In the genomic region with DNA sequence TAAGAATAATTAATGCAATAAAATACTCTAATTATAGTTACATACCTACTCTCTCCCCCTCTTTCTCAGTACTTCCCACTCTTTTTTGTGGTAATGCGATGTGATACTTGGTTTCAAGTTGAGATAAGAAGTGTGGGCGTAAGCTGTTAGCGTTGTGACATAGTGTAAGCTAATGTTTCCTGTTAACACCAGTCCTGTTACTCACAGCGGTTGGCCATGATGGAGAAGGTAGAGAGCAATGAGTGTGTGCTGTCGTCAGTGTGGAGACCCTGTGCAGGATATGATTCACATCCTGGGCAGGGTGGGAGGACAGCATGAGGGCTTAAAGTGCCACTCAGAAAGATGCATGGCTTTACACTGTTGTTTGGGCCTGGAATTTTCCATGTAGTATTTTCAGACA, we compare ENCODE assay signal across 15 mouse cellular contexts.
DNase-seq lines count a peak whose midpoint lies in the region; ATAC-seq and TF ChIP-seq lines count a peak whose summit lies in the region.
"Had no signal": no experiment of that assay in that cellular context is flagged by ENCODE, and none has a peak within 500 bp of the region (broad histone marks: within the 10 kb centered on the region; RNA-seq: fewer than 3 reads in every experiment).

No protein-coding gene starts in this region.

- H3K27me3 ChIP-seq in kidney, embryonic 16.5 days (ENCODE audit: insufficient read depth, low read length), result no peaks in the 10 kb centered on the region
- H3K27me3 ChIP-seq in C2C12 (ENCODE audit: control insufficient read depth, insufficient read depth, insufficient read length), result no peaks in the 10 kb centered on the region
- H3K27me3 ChIP-seq in megakaryocyte, embryonic 14.5 days (replicated peaks), result no peaks in the 10 kb centered on the region
- H3K27me3 ChIP-seq in hindbrain, embryonic 11.5 days (ENCODE audit: control insufficient read depth, insufficient read depth, low read length), result no peaks in the 10 kb centered on the region
- H3K27me3 ChIP-seq: forebrain, embryonic 12.5 days had no signal

- H3K9ac ChIP-seq in kidney, embryonic 16.5 days (replicated peaks; ENCODE audit: low read length), result no peak overlapping the region
- H3K9ac ChIP-seq in hindbrain, embryonic 11.5 days (ENCODE audit: low read depth, low read length), result no peak overlapping the region
- H3K9ac ChIP-seq: forebrain, embryonic 12.5 days had no signal

- 27% methylated on average over 5 of the region's 5 CpGs for WGBS in kidney, embryonic 16.5 days
- WGBS in hindbrain, embryonic 11.5 days, result 81% methylated on average over 5 of the region's 5 CpGs

- H3K4me1 ChIP-seq in kidney, embryonic 16.5 days (ENCODE audit: insufficient read depth, low read length), result no peaks in the 10 kb centered on the region
- peaks cover 10% of the 10 kb centered on the region for H3K4me1 ChIP-seq in megakaryocyte, embryonic 14.5 days
- H3K4me1 ChIP-seq in hindbrain, embryonic 11.5 days (replicated peaks; ENCODE audit: control insufficient read depth, insufficient read depth, low read length), result no peaks in the 10 kb centered on the region
- H3K4me1 ChIP-seq: forebrain, embryonic 12.5 days had no signal

- no peak overlapping the region for H3K4me2 ChIP-seq in kidney, embryonic 16.5 days (replicated peaks; ENCODE audit: low read depth, low read length)
- no peak overlapping the region for H3K4me2 ChIP-seq in hindbrain, embryonic 11.5 days (replicated peaks; ENCODE audit: low read depth, low read length)
- H3K4me2 ChIP-seq: forebrain, embryonic 12.5 days had no signal

- DNase-seq in kidney, adult 18-20 months, result no peak
- DNase-seq in c-Kit-positive CD71-negative TER-119-negative erythroid progenitor cells, embryonic 14.5 days (ENCODE audit: low read depth), result peak; percentile 24
- DNase-seq in hindbrain, embryonic 11.5 days (ENCODE audit: low spot score), result no peak
- DNase-seq in left cerebral cortex, postnatal 10 days (ENCODE audit: extremely low spot score in 1 of 2, low spot score in 2 of 2), result no peak
- no peak for DNase-seq in spleen, adult 12 weeks (ENCODE audit: low spot score)
- DNase-seq: adrenal gland, adult 8-10 months; cerebellum, adult 9-10 months; layer of hippocampus, adult 9-11 months; lung, adult 2 months had no signal

- intact Hi-C loops in left cerebral cortex, postnatal 10 days (cut with DNase I), result no loop called here

- no peaks in the 10 kb centered on the region for H3K79me3 ChIP-seq in C2C12 (ENCODE audit: low read depth)

- no peak overlapping the region for H3K27ac ChIP-seq in kidney, embryonic 16.5 days (ENCODE audit: low read length)
- H3K27ac ChIP-seq in hindbrain, embryonic 11.5 days (ENCODE audit: low read depth, low read length), result no peak overlapping the region
- H3K27ac ChIP-seq: embryonic facial prominence, embryonic 10.5 days; forebrain, embryonic 12.5 days; limb, embryonic 10.5 days had no signal

- H3K4me3 ChIP-seq in kidney, embryonic 16.5 days (ENCODE audit: low read length), result no peak overlapping the region
- H3K4me3 ChIP-seq in C2C12 (ENCODE audit: insufficient read depth, poor library complexity, severe bottlenecking), result no peak overlapping the region
- peak overlapping the region; percentile 75 for H3K4me3 ChIP-seq in megakaryocyte, embryonic 14.5 days (replicated peaks)
- H3K4me3 ChIP-seq in hindbrain, embryonic 11.5 days (ENCODE audit: low read depth, low read length), result no peak overlapping the region
- H3K4me3 ChIP-seq: embryonic facial prominence, embryonic 10.5 days; forebrain, embryonic 12.5 days; limb, embryonic 10.5 days had no signal

- H3ac ChIP-seq in C2C12 (ENCODE audit: control insufficient read depth, insufficient read length, low read depth), result no peak overlapping the region

- H3K9me3 ChIP-seq in kidney, embryonic 16.5 days (ENCODE audit: low read length), result no peaks in the 10 kb centered on the region
- no peaks in the 10 kb centered on the region for H3K9me3 ChIP-seq in megakaryocyte, embryonic 14.5 days
- no peaks in the 10 kb centered on the region for H3K9me3 ChIP-seq in hindbrain, embryonic 11.5 days (ENCODE audit: control insufficient read depth, low read length)
- H3K9me3 ChIP-seq: embryonic facial prominence, embryonic 10.5 days; forebrain, embryonic 12.5 days; limb, embryonic 10.5 days had no signal

- peak; percentile 54; the same call in 1 of the 2 replicates for ATAC-seq in kidney, embryonic 16.5 days (ENCODE audit: low FRiP score, low TSS enrichment)
- ATAC-seq in hindbrain, embryonic 11.5 days (ENCODE audit: low FRiP score), result no peak

- H3K79me2 ChIP-seq in C2C12 (ENCODE audit: control insufficient read depth, insufficient read depth), result no peaks in the 10 kb centered on the region

- no peaks in the 10 kb centered on the region for H3K36me3 ChIP-seq in kidney, embryonic 16.5 days (ENCODE audit: insufficient read depth, low read length)
- H3K36me3 ChIP-seq in C2C12 (ENCODE audit: control insufficient read depth, insufficient read depth), result no peaks in the 10 kb centered on the region
- no peaks in the 10 kb centered on the region for H3K36me3 ChIP-seq in megakaryocyte, embryonic 14.5 days (replicated peaks; ENCODE audit: low read length)
- H3K36me3 ChIP-seq in hindbrain, embryonic 11.5 days (ENCODE audit: control insufficient read depth, insufficient read depth, low read length), result no peaks in the 10 kb centered on the region
- H3K36me3 ChIP-seq: embryonic facial prominence, embryonic 10.5 days; forebrain, embryonic 12.5 days; limb, embryonic 10.5 days had no signal

- TF ChIP-seq CTCF in C2C12 (IDR thresholded peaks at IDR 0.05; ENCODE audit: control insufficient read depth, insufficient read depth, insufficient read length), result no peak

TF ChIP-seq in C2C12, 6 proteins besides CTCF, POLR2A, EP300 and RAD21:
- no peak for TF ChIP-seq MYOG (IDR thresholded peaks at IDR 0.05; ENCODE audit: control insufficient read depth, extremely low read depth, insufficient read length)
- TF ChIP-seq FOSL1 (IDR thresholded peaks at IDR 0.05; ENCODE audit: insufficient read depth, low read length, poor library complexity, severe bottlenecking), result peak; percentile 64
- peak; percentile 84 for TF ChIP-seq CEBPB (IDR thresholded peaks at IDR 0.05; ENCODE audit: low read depth)
- no peak for TF ChIP-seq USF1 (IDR thresholded peaks at IDR 0.05; ENCODE audit: low read depth)
- peak; percentile 71 for TF ChIP-seq MYOD1 (IDR thresholded peaks at IDR 0.05; ENCODE audit: control insufficient read depth, insufficient read length, low read depth)
- TF ChIP-seq MAX (IDR thresholded peaks at IDR 0.05), result peak; percentile 92
